22 mouse cellular contexts compared by ENCODE assay signal in genomic region chr1:181315350-181315749, GRCm38 (mm10). TPM values are rescaled to one million over a fixed set of nuclear protein-coding genes. Genes with fewer than 3 reads are reported as not detected.
A peak's percentile ranks its signal among the peaks of the same experiment; 100 is the strongest.
DNase-seq lines count a peak whose midpoint lies in the region.
"Had no signal": no experiment of that assay in that cellular context is flagged by ENCODE, and none has a peak within 500 bp of the region (broad histone marks: within the 10 kb centered on the region; RNA-seq: fewer than 3 reads in every experiment).

No protein-coding gene starts in this region.

- no peak overlapping the region for H3K4me3 ChIP-seq in heart, embryonic 10.5 days
- no peak overlapping the region for H3K4me3 ChIP-seq in limb, embryonic 10.5 days
- H3K4me3 ChIP-seq: embryonic facial prominence, embryonic 13.5 days; embryonic facial prominence, embryonic 15.5 days; erythroblast, embryonic 14.5 days; forebrain, embryonic 10.5 days; forebrain, embryonic 12.5 days had no signal

- H3K4me1 ChIP-seq in heart, embryonic 10.5 days = no peaks in the 10 kb centered on the region; the same call in 1 of the 2 replicates
- 0 out of 2 replicates have a peak, but pooled peaks cover 4% of the 10 kb centered on the region for H3K4me1 ChIP-seq in limb, embryonic 10.5 days
- H3K4me1 ChIP-seq: embryonic facial prominence, embryonic 15.5 days; forebrain, embryonic 10.5 days; forebrain, embryonic 12.5 days had no signal

- no peaks in the 10 kb centered on the region for H3K36me3 ChIP-seq in heart, embryonic 10.5 days
- no peaks in the 10 kb centered on the region for H3K36me3 ChIP-seq in limb, embryonic 10.5 days
- H3K36me3 ChIP-seq: embryonic facial prominence, embryonic 13.5 days; embryonic facial prominence, embryonic 15.5 days; forebrain, embryonic 10.5 days; forebrain, embryonic 12.5 days had no signal

- no peak overlapping the region for H3K27ac ChIP-seq in heart, embryonic 10.5 days
- H3K27ac ChIP-seq in limb, embryonic 10.5 days = no peak overlapping the region
- H3K27ac ChIP-seq: embryonic facial prominence, embryonic 13.5 days; embryonic facial prominence, embryonic 15.5 days; forebrain, embryonic 12.5 days had no signal

- no peaks in the 10 kb centered on the region for H3K27me3 ChIP-seq in heart, embryonic 10.5 days (ENCODE audit: insufficient read depth, poor library complexity, severe bottlenecking)
- H3K27me3 ChIP-seq in limb, embryonic 10.5 days (ENCODE audit: low read depth, poor library complexity, severe bottlenecking) = no peaks in the 10 kb centered on the region
- H3K27me3 ChIP-seq: embryonic facial prominence, embryonic 13.5 days; embryonic facial prominence, embryonic 15.5 days; forebrain, embryonic 12.5 days had no signal

- 72% methylated on average over 3 of the region's 3 CpGs for WGBS in heart, embryonic 10.5 days
- WGBS in limb, embryonic 10.5 days = 81% methylated on average over 3 of the region's 3 CpGs

- no peaks in the 10 kb centered on the region for H3K9me3 ChIP-seq in heart, embryonic 10.5 days
- no peaks in the 10 kb centered on the region for H3K9me3 ChIP-seq in limb, embryonic 10.5 days (replicated peaks)
- H3K9me3 ChIP-seq: embryonic facial prominence, embryonic 13.5 days; embryonic facial prominence, embryonic 15.5 days; forebrain, embryonic 10.5 days; forebrain, embryonic 12.5 days had no signal

- peak; percentile 53 for DNase-seq in heart, embryonic 10.5 days (ENCODE audit: low spot score)
- DNase-seq in heart, adult 18-20 months = no peak
- DNase-seq in lung, postnatal 10 days = peak; percentile 16
- DNase-seq in lung, postnatal 25 days (ENCODE audit: low spot score) = no peak
- peak; percentile 13 for DNase-seq in limb, embryonic 10.5 days (ENCODE audit: low spot score)
- DNase-seq in gastrocnemius, postnatal 25 days = no peak
- DNase-seq: adrenal gland, adult 2 months; adrenal gland, postnatal 10 days; adrenal gland, postnatal 25 days; cerebellum, adult 11 months; cerebellum, adult 18-20 months; cerebellum, adult 8-10 months; cerebellum, adult 9-11 months; cerebellum, postnatal 14 days; cerebellum, postnatal 36 days; embryo, embryonic 11 days had no signal

RNA-seq across cellular contexts. Expression of gene Cnih3, which starts 37.1 kb away (rescaled TPM):
- polyA plus RNA-seq in heart, embryonic 10.5 days (2016; fragmentation: Nextera tagmentation; extraction: Ambion mirVana) = 0.14 and 0.23 TPM in 2 replicates
- total RNA-seq in heart, adult 18-20 months (2021) = not detected
- 0.16 and 0.33 TPM in 2 replicates for polyA plus RNA-seq in limb, embryonic 10.5 days (2016; fragmentation: Nextera tagmentation; extraction: Ambion mirVana)
- not detected for total RNA-seq in gastrocnemius, postnatal 25 days (2021)
- total RNA-seq: adrenal gland, adult 2 months; adrenal gland, postnatal 10 days; adrenal gland, postnatal 25 days; MEL had no signal
- polyA plus RNA-seq: adrenal gland, adult 2 months; erythroblast, embryonic 14.5 days had no signal

Comparison
In these comparisons a context has a peak if more than half of its experiments do, and no peak if none do; other contexts are left out.
1. DNase-seq: peak in heart, embryonic 10.5 days (single experiment), lung, postnatal 10 days (single experiment) and limb, embryonic 10.5 days (single experiment); none in heart, adult 18-20 months (0 of 2), lung, postnatal 25 days (single experiment) and gastrocnemius, postnatal 25 days (single experiment).